Mouse (Mus musculus) gastrocnemius, adult 2 months (tissue): ENCODE data around the gene Dennd2a. TPM values are rescaled to one million over a fixed set of nuclear protein-coding genes. Genes with fewer than 3 reads are reported as not detected.
"Not testable (repeated sequence)": the region's sequence is repeated elsewhere in the genome, so short reads cannot be mapped to it uniquely, and the experiment has no call there.

Experiments
- DNase-seq: peaks from one replicate; pipeline ENCODE4 v3.0.0; 2022
- H3K27ac ChIP-seq: fragments of 200-600 bp; 2 replicates; pipeline ENCODE4 v1.8.1; 2022; ENCODE audit warnings: mild to moderate bottlenecking
- H3K4me3 ChIP-seq: fragments of 200-600 bp; 2 replicates; pipeline ENCODE4 v1.8.1; 2022; ENCODE audit warnings: mild to moderate bottlenecking, moderate library complexity
- CTCF ChIP-seq: fragments of 200-600 bp; IDR thresholded peaks from 2 replicates; pipeline ENCODE4 v1.8.1; 2022; ENCODE audit warnings: antibody characterized with exemption, mild to moderate bottlenecking, moderate library complexity
- intact Hi-C: fragments of 180-260 bp; cut with DNase I; formaldehyde crosslinking; loops from one replicate; pipeline ENCODE4 v1.15.1; 2025
- total RNA-seq, 2 experiments: library from RNA; stranded (reverse); gene quantifications; 2 replicates each; pipeline ENCODE4 v1.2.3; 2021

The Dennd2a gene
- total RNA-seq, 2 experiments from 2014 or later = 3.3 to 4.4 TPM

DNA sequence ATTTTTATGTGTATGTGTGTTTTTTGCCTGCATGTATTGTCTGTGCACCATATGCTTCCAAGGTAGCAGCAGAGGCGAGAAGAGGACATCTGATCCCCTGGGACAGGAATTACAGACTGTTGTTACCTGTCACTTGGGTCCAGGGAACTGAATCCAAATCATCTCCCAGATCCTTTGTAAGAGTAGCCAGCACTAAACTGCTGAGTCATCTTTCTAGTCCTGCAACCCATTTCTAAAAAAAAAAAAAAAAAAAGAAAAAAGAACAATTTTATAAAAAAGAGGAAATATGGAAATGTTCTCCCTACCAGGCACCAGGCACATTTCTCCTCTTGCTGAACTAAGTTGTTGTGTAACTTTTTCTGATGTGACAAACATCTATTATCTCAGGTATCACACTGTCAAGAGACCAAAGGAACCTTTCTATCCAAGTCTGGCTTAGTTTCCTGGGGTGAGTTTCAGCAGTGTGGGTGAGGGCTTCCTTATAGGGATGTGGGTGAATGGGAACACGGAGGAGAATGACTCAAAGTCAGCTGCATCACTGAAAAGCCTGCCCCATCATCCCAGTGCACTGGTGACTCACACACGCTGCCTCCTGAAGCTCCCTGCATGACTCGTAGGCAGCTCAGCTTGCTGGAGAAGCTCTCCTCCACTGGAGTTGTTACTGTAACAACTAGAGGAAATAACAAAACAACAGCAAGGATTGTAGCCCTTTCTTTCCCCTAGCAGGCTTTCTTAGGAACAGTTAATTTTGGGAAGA, 110.1 kb downstream of the Dennd2a start:
- intact Hi-C loops = no loop called here
- no peak overlapping the region for H3K27ac ChIP-seq
- TF ChIP-seq CTCF = no peak
- DNase-seq = peak; percentile 25
- no peak overlapping the region for H3K4me3 ChIP-seq

DNA sequence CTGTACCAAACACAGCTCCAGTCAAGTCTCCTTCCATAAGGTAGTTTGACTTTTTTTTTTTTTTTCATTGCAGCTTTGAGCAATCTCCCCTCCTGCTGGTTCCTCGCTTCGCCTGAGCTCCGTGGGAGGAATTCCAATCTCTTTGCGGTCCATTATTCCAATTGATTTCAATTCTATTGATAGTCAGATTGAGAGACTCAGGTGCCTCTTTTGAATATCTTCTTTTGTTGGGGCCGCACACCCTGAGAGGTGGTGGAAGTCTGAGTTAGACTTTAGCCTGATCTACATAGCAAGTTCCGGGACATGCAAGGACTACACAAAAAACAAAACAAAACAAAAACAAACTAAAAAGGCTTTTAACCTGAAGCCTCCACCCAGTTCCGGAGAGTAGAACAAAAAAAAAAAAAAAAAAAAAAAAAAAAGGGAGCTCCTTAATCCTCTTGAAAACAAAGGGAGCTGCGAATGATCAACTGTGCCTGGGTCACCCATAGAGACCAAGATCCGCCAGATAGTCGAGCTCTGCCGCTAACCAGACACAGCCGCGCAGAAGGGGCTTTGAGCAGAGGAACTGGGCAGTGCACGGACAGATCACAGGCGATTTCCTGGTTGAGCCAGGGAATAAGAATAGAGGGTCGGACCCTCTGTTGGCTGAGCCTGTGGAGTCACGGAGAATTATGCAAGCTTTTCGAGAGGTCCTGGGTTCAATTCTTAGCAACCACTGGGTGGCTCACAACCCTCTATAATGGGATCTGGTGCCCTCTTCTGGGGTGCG, 111.7 kb downstream of the Dennd2a start:
- DNase-seq = no peak
- Histone ChIP-seq H3K4me3 (peak overlapping the region; percentile 38; the same call in 1 of the 2 replicates), H3K27ac (no peak overlapping the region)
- intact Hi-C loops = no loop called here
- no peak for TF ChIP-seq CTCF

DNA sequence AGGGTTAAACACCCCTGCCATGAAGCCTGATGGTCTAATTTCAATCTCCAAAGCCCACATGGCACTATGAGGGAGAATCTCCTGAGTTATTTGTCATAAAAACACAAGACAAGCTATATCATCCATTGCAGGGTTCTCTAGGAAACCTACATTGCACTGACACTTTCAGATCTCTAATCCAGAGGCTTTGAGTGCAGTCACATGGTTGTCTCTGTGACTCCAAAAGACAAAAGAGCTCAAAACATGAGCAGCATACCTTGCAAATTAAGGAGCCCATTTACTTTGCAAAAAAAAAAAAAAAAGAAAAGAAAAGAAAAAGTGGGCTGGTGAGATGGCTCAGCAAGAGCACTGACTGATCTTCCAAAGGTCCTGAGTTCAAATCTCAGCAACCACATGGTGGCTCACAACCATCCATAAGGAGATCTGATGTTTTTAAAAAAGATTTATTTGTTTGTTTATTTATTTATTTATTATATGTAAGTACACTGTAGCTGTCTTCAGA, 114.8 kb downstream of the Dennd2a start:
- intact Hi-C loops = no loop called here
- no peak overlapping the region for H3K4me3 ChIP-seq
- TF ChIP-seq CTCF = no peak
- H3K27ac ChIP-seq = no peak overlapping the region
- no peak for DNase-seq

DNA sequence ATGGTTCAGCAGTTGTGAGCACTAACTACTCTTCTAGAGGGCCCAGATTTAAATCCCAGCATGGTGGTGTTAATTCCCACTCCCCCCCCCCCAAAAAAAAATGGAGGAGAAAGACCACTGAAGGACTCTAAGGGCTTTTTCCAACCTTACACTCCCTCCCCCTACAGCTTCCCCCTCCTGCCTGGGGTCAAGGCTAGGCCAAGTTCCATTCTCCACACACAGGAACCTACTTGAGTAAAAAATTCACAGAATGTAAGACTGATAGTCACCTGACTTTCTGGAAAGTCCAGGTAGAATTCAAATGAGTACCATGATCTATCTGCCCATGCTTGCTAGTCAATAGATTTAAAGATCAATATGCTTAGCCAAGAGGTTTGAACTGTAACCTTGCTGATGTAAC, 117.5 kb downstream of the Dennd2a start:
- intact Hi-C loops = no loop called here

DNA sequence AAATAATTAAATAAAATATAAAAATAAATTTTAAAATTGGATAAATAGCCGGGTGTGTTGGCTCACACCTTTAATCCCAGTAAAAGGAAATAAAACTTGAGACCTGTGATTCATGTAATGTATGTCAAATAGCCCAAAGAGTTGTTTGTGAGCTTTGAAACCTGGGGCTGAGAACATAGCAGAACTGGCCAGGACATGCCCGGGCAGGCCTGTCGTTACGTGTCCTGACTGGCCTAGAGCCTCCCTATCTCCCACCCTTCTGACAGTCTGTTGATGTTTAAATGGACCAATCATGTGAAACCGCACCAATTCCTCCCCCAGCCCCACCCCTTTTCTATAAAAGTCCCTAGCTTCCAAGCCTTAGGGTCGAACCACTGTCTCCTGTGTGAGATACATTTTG, 120.1 kb downstream of the Dennd2a start:
- H3K4me3 ChIP-seq, H3K27ac ChIP-seq, DNase-seq, intact Hi-C loops: not testable (repeated sequence)

More for the DNA sequence above, 117.5 kb downstream of the Dennd2a start:
- no peak overlapping the region for H3K4me3 ChIP-seq
- no peak for TF ChIP-seq CTCF
- H3K27ac ChIP-seq = no peak overlapping the region
- DNase-seq = no peak

DNA sequence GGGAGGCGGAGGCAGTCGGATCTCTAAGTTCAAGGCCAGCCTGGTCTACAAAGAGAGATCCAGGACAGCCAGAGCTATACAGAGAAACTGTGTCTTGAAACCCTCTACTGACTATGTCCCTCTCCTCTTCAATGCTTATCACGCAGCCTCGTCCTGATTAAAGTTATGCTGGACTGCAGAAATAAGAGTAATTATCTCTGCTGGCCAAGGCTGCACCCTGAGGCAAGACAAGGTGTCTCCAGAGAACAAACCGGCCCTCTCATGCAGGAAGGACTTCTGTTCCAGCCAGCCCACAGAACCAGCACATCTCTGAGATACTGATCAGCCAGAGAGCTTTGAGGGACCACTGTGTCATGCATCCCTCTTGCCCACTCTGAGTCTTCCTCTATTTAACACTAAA, 121.8 kb downstream of the Dennd2a start:
- no peak for TF ChIP-seq CTCF
- intact Hi-C loops = no loop called here
- no peak for DNase-seq

DNA sequence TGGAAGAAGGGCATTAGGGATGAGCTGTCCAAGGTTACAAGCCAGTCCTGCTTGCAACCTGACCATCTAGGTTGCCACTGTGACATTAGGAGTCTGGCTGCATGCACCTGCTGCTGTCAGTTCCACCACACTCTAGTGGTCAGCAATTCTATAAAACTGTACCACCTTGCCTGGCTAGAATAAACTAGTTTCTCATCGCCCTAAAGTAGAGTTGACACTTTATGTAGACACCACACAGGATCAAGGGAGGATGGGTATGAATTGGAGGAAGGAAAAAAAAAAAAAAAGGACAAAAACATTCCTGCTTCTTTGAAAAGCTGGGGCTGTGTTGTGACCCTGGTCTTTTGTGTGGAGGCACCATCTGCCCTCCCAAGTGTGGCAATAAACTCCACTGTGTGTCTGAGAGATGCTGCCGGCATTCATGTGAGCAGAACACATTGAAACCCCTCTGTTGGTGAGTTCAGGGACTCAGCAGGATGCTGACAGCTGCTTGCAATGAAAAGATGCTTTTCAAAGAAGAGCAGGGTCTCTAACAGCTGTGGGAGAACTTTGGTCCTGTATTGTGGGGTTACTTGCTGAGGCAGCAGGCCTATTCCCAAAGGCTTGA, 122.7 kb downstream of the Dennd2a start:
- no peak overlapping the region for H3K4me3 ChIP-seq
- intact Hi-C loops = loop anchor here (1.0 kb wide), 1 partner anchor 15 kb away; the partner anchor contains the start of gene Mkrn1
- no peak overlapping the region for H3K27ac ChIP-seq
- TF ChIP-seq CTCF = no peak
- no peak for DNase-seq

More for the DNA sequence above, 121.8 kb downstream of the Dennd2a start:
- Histone ChIP-seq H3K27ac (no peak overlapping the region), H3K4me3 (no peak overlapping the region)

DNA sequence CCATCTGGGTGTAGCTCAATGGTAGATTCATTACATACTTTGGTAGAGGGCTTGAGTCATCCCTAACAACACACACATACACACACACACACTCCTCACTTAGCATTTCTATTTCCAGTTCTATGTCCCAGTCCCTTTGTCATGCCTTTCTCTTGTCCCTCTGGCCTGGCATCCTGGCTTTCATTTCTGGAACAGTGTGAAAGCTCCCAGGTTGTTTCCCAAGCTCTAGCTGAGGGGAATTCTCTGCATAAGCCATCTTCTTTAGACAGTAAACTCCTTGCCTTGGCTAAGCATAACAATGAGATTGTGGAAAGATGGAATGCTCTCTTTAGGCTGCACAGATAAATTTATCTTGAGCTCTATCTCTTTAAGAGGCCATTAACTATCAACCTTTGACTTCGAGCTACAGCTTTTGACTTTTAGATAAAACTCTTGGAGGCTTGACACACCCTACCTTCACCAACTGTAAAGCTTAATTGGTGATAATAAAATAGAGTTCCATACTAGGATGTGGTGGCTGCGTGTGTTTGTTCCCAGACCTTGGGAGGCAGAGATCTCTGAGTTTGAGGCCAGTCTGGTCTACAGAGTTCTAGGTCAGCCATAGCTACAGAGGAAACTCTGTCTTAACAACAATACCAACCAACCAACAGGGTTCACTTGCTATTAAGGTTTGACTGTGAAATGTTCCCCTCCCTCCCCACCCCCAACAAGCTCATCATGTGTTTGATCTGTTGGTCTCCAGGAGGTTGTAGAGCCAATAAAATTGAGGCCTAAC, 123.4 kb downstream of the Dennd2a start:
- TF ChIP-seq CTCF = no peak
- no peak for DNase-seq
- intact Hi-C loops = loop anchor here (1.0 kb wide), 1 partner anchor 14 kb away; the partner anchor contains the start of gene Mkrn1
- no peak overlapping the region for H3K27ac ChIP-seq
- no peak overlapping the region for H3K4me3 ChIP-seq

DNA sequence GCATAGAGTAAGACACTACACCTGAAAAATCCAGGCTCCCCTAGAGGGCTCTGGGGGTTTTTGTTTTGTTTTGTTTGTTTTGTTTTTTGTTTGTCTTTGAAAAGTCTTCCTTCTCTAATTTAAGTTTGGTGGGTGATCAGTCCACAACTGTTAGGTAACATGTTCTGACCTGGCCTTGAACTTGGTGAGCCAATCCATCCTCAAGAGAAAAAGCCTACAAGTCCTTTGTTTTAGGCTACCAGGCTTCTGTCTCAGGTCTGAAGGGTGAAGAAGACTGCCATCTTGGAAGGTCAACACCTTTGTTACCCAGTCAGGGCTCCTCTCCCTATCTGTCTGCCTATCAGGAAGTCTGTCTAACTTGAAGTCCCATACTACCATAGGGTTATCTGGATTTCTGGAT, 124.0 kb downstream of the Dennd2a start:
- TF ChIP-seq CTCF = no peak
- H3K4me3 ChIP-seq = no peak overlapping the region
- no peak for DNase-seq
- intact Hi-C loops = loop anchor here (1.0 kb wide), 1 partner anchor 13 kb away; the partner anchor contains the start of gene Mkrn1
- H3K27ac ChIP-seq = no peak overlapping the region

DNA sequence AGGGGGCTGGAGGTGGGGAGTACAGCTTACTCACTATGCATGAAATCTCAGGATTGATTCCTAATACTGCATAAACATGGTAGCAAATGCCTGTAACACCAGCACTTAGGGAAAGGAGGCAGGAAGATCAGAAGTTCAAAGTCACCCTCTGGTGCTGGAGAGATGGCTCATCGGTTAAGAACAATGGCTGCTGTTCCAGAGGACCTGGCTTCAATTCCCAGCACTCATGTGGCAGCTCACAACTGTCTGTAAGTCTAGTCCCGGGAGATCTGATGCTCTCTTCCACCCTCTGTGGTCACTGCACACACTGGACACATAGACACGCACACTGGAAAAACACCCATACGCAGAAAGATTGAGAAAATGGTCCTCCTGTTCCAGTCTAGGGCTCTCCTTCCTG, 124.5 kb downstream of the Dennd2a start:
- intact Hi-C loops = no loop called here
- no peak for TF ChIP-seq CTCF
- DNase-seq = no peak
- Histone ChIP-seq H3K27ac (no peak overlapping the region), H3K4me3 (no peak overlapping the region)

DNA sequence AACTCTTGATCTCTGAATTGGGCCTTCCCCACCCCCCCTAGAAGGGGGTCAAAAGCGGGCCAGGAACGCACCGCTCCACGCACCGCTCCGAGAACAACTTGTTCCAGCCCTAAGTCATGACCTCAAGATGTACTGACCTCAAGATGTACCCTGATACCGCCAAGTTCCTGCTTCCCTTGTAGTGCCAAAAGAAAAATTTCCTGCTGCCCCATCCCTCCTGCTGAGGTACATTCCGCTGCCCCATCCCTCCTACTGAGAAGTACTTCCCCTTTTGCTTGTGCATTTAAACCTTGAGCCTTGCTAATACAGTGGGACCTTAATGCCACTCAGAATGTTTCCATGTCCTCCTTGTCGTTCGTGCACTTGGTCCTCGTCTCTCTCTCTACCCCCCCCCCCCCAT, 126.9 kb downstream of the Dennd2a start:
- DNase-seq = no peak
- no peak overlapping the region for H3K4me3 ChIP-seq
- H3K27ac ChIP-seq = no peak overlapping the region
- TF ChIP-seq CTCF = no peak
- intact Hi-C loops = no loop called here
